ENCODE assay signal across 8 mouse cellular contexts in genomic region chr5:24319776-24320466, GRCm38 (mm10). TPM values are rescaled to one million over a fixed set of nuclear protein-coding genes. Genes with fewer than 3 reads are reported as not detected.
DNase-seq lines count a peak whose midpoint lies in the region; ATAC-seq and TF ChIP-seq lines count a peak whose summit lies in the region.

No protein-coding gene starts in this region.

- WGBS in midbrain, embryonic 11.5 days, result 10% methylated on average over 13 of the region's 13 CpGs
- 13% methylated on average over 13 of the region's 13 CpGs for WGBS in midbrain, postnatal 0 days
- WGBS in limb, embryonic 14.5 days, result 13% methylated on average over 13 of the region's 13 CpGs

- TF ChIP-seq CTCF in midbrain, postnatal 0 days (IDR thresholded peaks at IDR 0.05), result no peak

- H3K27ac ChIP-seq in midbrain, embryonic 11.5 days (ENCODE audit: low read depth, low read length), result no peak overlapping the region
- H3K27ac ChIP-seq in midbrain, postnatal 0 days (ENCODE audit: low read depth, low read length), result no peak overlapping the region
- H3K27ac ChIP-seq in limb, embryonic 14.5 days (replicated peaks; ENCODE audit: low read depth, low read length), result no peak overlapping the region

- H3K36me3 ChIP-seq in midbrain, embryonic 11.5 days (ENCODE audit: control insufficient read depth, insufficient read depth, low read length), result peaks cover 2% of the 10 kb centered on the region; the same call in 1 of the 2 replicates
- H3K36me3 ChIP-seq in midbrain, postnatal 0 days (ENCODE audit: insufficient read depth, low read length), result peaks cover 15% of the 10 kb centered on the region
- H3K36me3 ChIP-seq in limb, embryonic 14.5 days (ENCODE audit: control insufficient read depth, insufficient read depth, low read length), result no peaks in the 10 kb centered on the region

- peak overlapping the region; percentile 4; the same call in 1 of the 2 replicates for H3K4me3 ChIP-seq in midbrain, embryonic 11.5 days (ENCODE audit: low read depth, low read length)
- no peak overlapping the region for H3K4me3 ChIP-seq in midbrain, postnatal 0 days (ENCODE audit: low read depth, low read length)
- H3K4me3 ChIP-seq in limb, embryonic 14.5 days (replicated peaks; ENCODE audit: low read length), result 0 out of 2 replicates have a peak overlapping the region, but pooled peaks have one; percentile 5

- no peaks in the 10 kb centered on the region for H3K9me3 ChIP-seq in midbrain, embryonic 11.5 days (ENCODE audit: control insufficient read depth, low read length)
- H3K9me3 ChIP-seq in midbrain, postnatal 0 days (ENCODE audit: low read length), result no peaks in the 10 kb centered on the region
- no peaks in the 10 kb centered on the region for H3K9me3 ChIP-seq in limb, embryonic 14.5 days (ENCODE audit: control insufficient read depth, low read length)

- ATAC-seq in midbrain, embryonic 11.5 days (ENCODE audit: low FRiP score), result no peak
- ATAC-seq in midbrain, postnatal 0 days (ENCODE audit: low FRiP score), result no peak
- ATAC-seq in limb, embryonic 14.5 days (ENCODE audit: low FRiP score, low read depth), result no peak

- H3K4me2 ChIP-seq in midbrain, embryonic 11.5 days, result peak overlapping the region; percentile 16
- H3K4me2 ChIP-seq in midbrain, postnatal 0 days (ENCODE audit: low read depth, low read length, poor library complexity, severe bottlenecking), result no peak overlapping the region
- peak overlapping the region; percentile 39 for H3K4me2 ChIP-seq in limb, embryonic 14.5 days (replicated peaks; ENCODE audit: low read depth, low read length, severe bottlenecking)

- H3K27me3 ChIP-seq in midbrain, embryonic 11.5 days (ENCODE audit: control insufficient read depth, insufficient read depth, low read length), result 0 out of 2 replicates have a peak, but pooled peaks cover under 1% of the 10 kb centered on the region
- no peaks in the 10 kb centered on the region for H3K27me3 ChIP-seq in midbrain, postnatal 0 days (ENCODE audit: insufficient read depth, low read length)
- H3K27me3 ChIP-seq in limb, embryonic 14.5 days (ENCODE audit: control insufficient read depth, insufficient read depth, low read length), result 0 out of 2 replicates have a peak, but pooled peaks cover 2% of the 10 kb centered on the region

- peak; percentile 55 for DNase-seq in adrenal gland, postnatal 14 days
- DNase-seq in adrenal gland, adult 2 months, result no peak
- DNase-seq in midbrain, embryonic 11.5 days (ENCODE audit: low spot score, missing footprints), result peak; percentile 93
- no peak for DNase-seq in midbrain, postnatal 0 days (ENCODE audit: low spot score)
- no peak for DNase-seq in limb, embryonic 14.5 days (ENCODE audit: low spot score)
- DNase-seq in thymus, postnatal 36 days, result peak; percentile 35 to 50
- no peak for DNase-seq in adrenal gland, postnatal 4 days (ENCODE audit: low spot score in 2 of 2)
- DNase-seq in layer of hippocampus, postnatal 14 days (ENCODE audit: low spot score in 2 of 2), result no peak

- peaks cover 32% of the 10 kb centered on the region for H3K4me1 ChIP-seq in midbrain, embryonic 11.5 days (ENCODE audit: control insufficient read depth, insufficient read depth, low read length)
- no peaks in the 10 kb centered on the region for H3K4me1 ChIP-seq in midbrain, postnatal 0 days (ENCODE audit: insufficient read depth, low read length)
- peaks cover 6% of the 10 kb centered on the region for H3K4me1 ChIP-seq in limb, embryonic 14.5 days (ENCODE audit: control insufficient read depth, insufficient read depth, low read length)

- H3K9ac ChIP-seq in midbrain, embryonic 11.5 days (ENCODE audit: low read length), result peak overlapping the region; percentile 20
- H3K9ac ChIP-seq in midbrain, postnatal 0 days (replicated peaks; ENCODE audit: low read length, poor library complexity, severe bottlenecking), result no peak overlapping the region
- H3K9ac ChIP-seq in limb, embryonic 14.5 days (ENCODE audit: low read depth, low read length, severe bottlenecking), result peak overlapping the region; percentile 25; the same call in 1 of the 2 replicates

- no peak for TF ChIP-seq POLR2A in limb, embryonic 14.5 days (IDR thresholded peaks at IDR 0.05; ENCODE audit: borderline replicate concordance, extremely low read depth, insufficient read depth, insufficient read length)

RNA-seq across cellular contexts. Expression of gene Kcnh2, which starts 31.5 kb away (rescaled TPM):
- total RNA-seq in adrenal gland, postnatal 14 days (2021), result 10.7 and 11.1 TPM in 2 replicates
- total RNA-seq in adrenal gland, adult 2 months (2021), result 10 to 100 TPM; 12.3 to 26.4 TPM
- polyA plus RNA-seq in adrenal gland, adult 2 months (2012; rRNA removed), result 75.2 and 99.5 TPM in 2 replicates
- 12.5 and 16.2 TPM in 2 replicates for polyA plus RNA-seq in midbrain, embryonic 11.5 days (2014; fragmentation: Nextera tagmentation; extraction: Ambion mirVana)
- total RNA-seq in midbrain, postnatal 0 days (2014; rRNA removed), result 46.9 and 60.2 TPM in 2 replicates
- 10.1 and 11.1 TPM in 2 replicates for polyA plus RNA-seq in midbrain, postnatal 0 days (2015; fragmentation: Nextera tagmentation; extraction: Ambion mirVana)
- 16.2 and 26.5 TPM in 2 replicates for polyA plus RNA-seq in limb, embryonic 14.5 days (2012; rRNA removed)
- polyA plus RNA-seq in limb, embryonic 14.5 days (2014; fragmentation: Nextera tagmentation; extraction: Ambion mirVana), result 2.8 and 3.8 TPM in 2 replicates
- 10 to 100 TPM; 38.6 to 42.4 TPM for total RNA-seq in adrenal gland, postnatal 4 days (2021)
- total RNA-seq in layer of hippocampus, postnatal 14 days (2021), result 10 to 100 TPM; 17.9 to 19.2 TPM

RNA-seq across cellular contexts. Expression of gene Nos3, which starts 44.7 kb away (rescaled TPM):
- 16.8 and 18.3 TPM in 2 replicates for total RNA-seq in adrenal gland, postnatal 14 days (2021)
- 10 to 100 TPM in 1 of 2 experiments, 1 to 10 TPM in 1; 8.5 to 13.6 TPM for total RNA-seq in adrenal gland, adult 2 months (2021)
- polyA plus RNA-seq in adrenal gland, adult 2 months (2012; rRNA removed), result 22.1 and 33.1 TPM in 2 replicates
- 4.9 and 5.5 TPM in 2 replicates for polyA plus RNA-seq in midbrain, embryonic 11.5 days (2014; fragmentation: Nextera tagmentation; extraction: Ambion mirVana)
- 11.0 and 14.2 TPM in 2 replicates for total RNA-seq in midbrain, postnatal 0 days (2014; rRNA removed)
- 7.0 and 7.5 TPM in 2 replicates for polyA plus RNA-seq in midbrain, postnatal 0 days (2015; fragmentation: Nextera tagmentation; extraction: Ambion mirVana)
- 7.3 and 7.4 TPM in 2 replicates for polyA plus RNA-seq in limb, embryonic 14.5 days (2012; rRNA removed)
- polyA plus RNA-seq in limb, embryonic 14.5 days (2014; fragmentation: Nextera tagmentation; extraction: Ambion mirVana), result 4.8 and 6.1 TPM in 2 replicates
- 10 to 100 TPM; 11.5 to 12.3 TPM for total RNA-seq in adrenal gland, postnatal 4 days (2021)
- total RNA-seq in layer of hippocampus, postnatal 14 days (2021), result 1 to 10 TPM; 9.4 to 10.0 TPM

Comparison
In these comparisons a context has a peak if more than half of its experiments do, and no peak if none do; other contexts are left out.
1. DNase-seq: peak in adrenal gland, postnatal 14 days (single experiment), midbrain, embryonic 11.5 days (single experiment) and thymus, postnatal 36 days (2 of 2); none in adrenal gland, adult 2 months (single experiment), midbrain, postnatal 0 days (single experiment), limb, embryonic 14.5 days (single experiment), adrenal gland, postnatal 4 days (0 of 2) and layer of hippocampus, postnatal 14 days (0 of 2).